Mouse (Mus musculus) small intestine, adult 2 months (tissue): Measurements from ENCODE around the gene Gm21987. TPM values are rescaled to one million over a fixed set of nuclear protein-coding genes. Genes with fewer than 3 reads are reported as not detected.
A peak's percentile ranks its signal among the peaks of the same experiment; 100 is the strongest.

Experiments used
- H3K27ac ChIP-seq: fragments of 200-500 bp; 2 replicates; pipeline ENCODE4 v1.5.1; 2012; ENCODE audit warnings: low read depth, low read length, control low read depth, inconsistent platforms; ENCODE audit not compliant: insufficient read depth
- H3K27me3 ChIP-seq: fragments of 200-500 bp; 2 replicates; pipeline ENCODE4 v1.6.1; 2012; ENCODE audit warnings: mild to moderate bottlenecking, moderate library complexity, low read length, inconsistent platforms; ENCODE audit not compliant: control insufficient read depth, insufficient read depth
- H3K36me3 ChIP-seq: fragments of 200-500 bp; 2 replicates; pipeline ENCODE4 v1.6.1; 2012; ENCODE audit warnings: mild to moderate bottlenecking, low read length, control low read depth, inconsistent platforms; ENCODE audit not compliant: control insufficient read depth, insufficient read depth
- H3K4me1 ChIP-seq: fragments of 200-500 bp; 2 replicates; pipeline ENCODE4 v1.6.1; 2012; ENCODE audit warnings: low read length, inconsistent platforms, mixed read lengths; ENCODE audit not compliant: control insufficient read depth, insufficient read depth, insufficient read length
- H3K4me3 ChIP-seq: fragments of 200-500 bp; 2 replicates; pipeline ENCODE4 v1.5.1; 2012; ENCODE audit warnings: low read depth, mild to moderate bottlenecking, control low read depth, inconsistent platforms, low read length, moderate library complexity
- CTCF ChIP-seq: fragments of 200-500 bp; IDR thresholded peaks from 2 replicates; pipeline ENCODE4 v1.5.1; 2012; ENCODE audit warnings: low read depth, mild to moderate bottlenecking, control low read depth, inconsistent platforms, low read length, moderate library complexity, mixed read lengths; ENCODE audit not compliant: insufficient replicate concordance, insufficient read length; ENCODE audit errors: extremely low read depth
- POLR2A ChIP-seq: fragments of 200-500 bp; IDR thresholded peaks from 2 replicates; pipeline ENCODE4 v1.6.1; 2012; ENCODE audit warnings: low read depth, mild to moderate bottlenecking, control low read depth, inconsistent platforms, low read length, moderate library complexity
- WGBS: fragments of 180-500 bp; shearing (Covaris S2); methylation state at CpG from one replicate; pipeline ENCODE4 v1.1.7; 2018; 5-methylcytosine and 5-hydroxymethylcytosine counted together
- polyA plus RNA-seq: library from polyadenylated mRNA; depleted of rRNA; stranded (reverse); fragments of >200 nt; gene quantifications from 2 replicates; pipeline ENCODE4 v1.2.3, GENCODE M21; 2012; rRNA removed

Gm21987 gene
- polyA plus RNA-seq = not detected in 2 replicates

- H3K4me1 ChIP-seq = peaks cover 4% of the 10 kb centered on the region; the same call in 1 of the 2 replicates
- H3K36me3 ChIP-seq = peaks cover 20% of the 10 kb centered on the region
- no peak for TF ChIP-seq CTCF
- TF ChIP-seq POLR2A = peak; percentile 90
- H3K27ac ChIP-seq = peak within 1 kb of the TSS; percentile 86
- peak within 1 kb of the TSS; percentile 82 for H3K4me3 ChIP-seq
- H3K27me3 ChIP-seq = no peaks in the 10 kb centered on the region
- WGBS = 2% methylated on average over 35 of the region's 35 CpGs
These were observed at the start of gene Gm21987, which contains the start of gene Cox17 for GRCm38 (mm10) chr16:38346529-38347325. TSS of gene Gm21987 (plus strand) at chr16:38347040. TSS of gene Cox17 (plus strand) at chr16:38346991.

GRCm38 (mm10) chr16:38298410-38298809 lies 48.4 kb upstream of the Gm21987 start:
- 28% methylated on average over 6 of the region's 6 CpGs for WGBS
- peaks cover 10% of the 10 kb centered on the region; the same call in 1 of the 2 replicates for H3K4me1 ChIP-seq
- H3K4me3 ChIP-seq = no peak overlapping the region
- TF ChIP-seq CTCF (no peak), POLR2A (no peak)
- H3K36me3 ChIP-seq = no peaks in the 10 kb centered on the region
- peak overlapping the region; percentile 38; the same call in 1 of the 2 replicates for H3K27ac ChIP-seq
- no peaks in the 10 kb centered on the region for H3K27me3 ChIP-seq

GRCm38 (mm10) chr16:38302367-38302766 lies 44.5 kb upstream of the Gm21987 start:
- Histone ChIP-seq H3K4me3 (no peak overlapping the region), H3K27me3 (no peaks in the 10 kb centered on the region), H3K27ac (no peak overlapping the region), H3K36me3 (no peaks in the 10 kb centered on the region), H3K4me1 (peaks cover 9% of the 10 kb centered on the region; the same call in 1 of the 2 replicates)
- 91% methylated on average over 13 of the region's 13 CpGs for WGBS
- TF ChIP-seq CTCF (no peak), POLR2A (no peak)

- Histone ChIP-seq H3K4me1 (0 out of 2 replicates have a peak, but pooled peaks cover 2% of the 10 kb centered on the region), H3K36me3 (no peaks in the 10 kb centered on the region), H3K27me3 (no peaks in the 10 kb centered on the region), H3K4me3 (0 out of 2 replicates have a peak overlapping the region, but pooled peaks have one; percentile 16), H3K27ac (0 out of 2 replicates have a peak overlapping the region, but pooled peaks have one; percentile 18)
- WGBS = 73% methylated on average over 17 of the region's 17 CpGs
- no peak for TF ChIP-seq CTCF
- no peak for TF ChIP-seq POLR2A
These were observed 42.2 kb upstream of the Gm21987 start for GRCm38 (mm10) chr16:38304460-38305194.

GRCm38 (mm10) chr16:38306571-38307220 lies 40.1 kb upstream of the Gm21987 start:
- Histone ChIP-seq H3K4me3 (no peak overlapping the region), H3K4me1 (0 out of 2 replicates have a peak, but pooled peaks cover 2% of the 10 kb centered on the region), H3K27me3 (no peaks in the 10 kb centered on the region), H3K36me3 (no peaks in the 10 kb centered on the region), H3K27ac (no peak overlapping the region)
- WGBS = 37% methylated on average over 18 of the region's 18 CpGs
- TF ChIP-seq CTCF = peak; percentile 66; the same call in 1 of the 2 replicates
- no peak for TF ChIP-seq POLR2A

- no peaks in the 10 kb centered on the region for H3K36me3 ChIP-seq
- 78% methylated on average over 5 of the region's 5 CpGs for WGBS
- H3K4me3 ChIP-seq = no peak overlapping the region
- H3K4me1 ChIP-seq = 0 out of 2 replicates have a peak, but pooled peaks cover 2% of the 10 kb centered on the region
- no peak overlapping the region for H3K27ac ChIP-seq
- H3K27me3 ChIP-seq = no peaks in the 10 kb centered on the region
- TF ChIP-seq POLR2A = no peak
- no peak for TF ChIP-seq CTCF
These were observed 39.6 kb upstream of the Gm21987 start for GRCm38 (mm10) chr16:38307221-38307605.
